Comparison of ENCODE assay signal across 25 mouse cellular contexts in the genomic region with DNA sequence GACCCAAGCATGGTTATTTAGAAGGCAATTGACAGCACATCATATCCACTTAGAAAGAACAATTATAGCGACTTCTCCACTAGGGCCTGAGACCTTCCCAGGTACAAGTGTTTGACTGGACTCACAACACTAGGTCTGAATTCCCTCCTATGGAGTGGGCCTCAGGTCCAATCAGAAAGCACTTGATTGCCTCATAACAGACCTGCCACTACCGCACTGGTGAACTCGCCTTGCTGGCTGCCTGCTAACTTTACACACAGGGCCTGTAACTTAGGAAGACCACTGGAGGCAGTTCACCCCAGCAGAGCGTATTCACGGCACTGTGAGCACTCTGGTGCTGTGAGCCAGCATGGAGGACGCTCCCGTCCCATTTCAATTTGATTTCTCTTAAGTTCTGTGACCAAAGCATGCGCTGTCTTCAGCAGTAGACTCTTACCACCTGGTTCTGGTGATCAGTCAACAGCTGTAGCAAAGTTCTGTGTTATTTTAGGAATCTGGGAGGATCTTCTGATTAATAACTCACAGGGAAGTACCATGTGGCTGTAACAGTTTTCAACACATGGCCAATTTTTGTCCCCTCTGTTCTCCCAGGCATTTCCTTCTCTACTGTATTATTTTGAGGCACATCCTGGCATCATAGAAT. TPM values are rescaled to one million over a fixed set of nuclear protein-coding genes. Genes with fewer than 3 reads are reported as not detected.
DNase-seq lines count a peak whose midpoint lies in the region; ATAC-seq lines count a peak whose summit lies in the region.
"Had no signal": no experiment of that assay in that cellular context is flagged by ENCODE, and none has a peak within 500 bp of the region (broad histone marks: within the 10 kb centered on the region; RNA-seq: fewer than 3 reads in every experiment).

No protein-coding gene starts in this region.

- peak; percentile 30 for DNase-seq in 416B (ENCODE audit: low read depth)
- DNase-seq in ES-CJ7 (ENCODE audit: low read depth, low spot score) = peak; percentile 42
- no peak for DNase-seq in adrenal gland, adult 18-20 months (ENCODE audit: low spot score in 2 of 2)
- DNase-seq in layer of hippocampus, postnatal 10 days (ENCODE audit: low spot score in 2 of 2) = no peak
- DNase-seq: adrenal gland, adult 8-10 months; B cell, adult 2 months; cerebellum, adult 9-10 months; cerebellum, postnatal 36 days; gastrocnemius, adult 2 months; heart, postnatal 14 days; kidney, postnatal 14 days; liver, embryonic 13.5 days; lung, postnatal 36 days; retina, postnatal 1 day; right cerebral cortex, postnatal 14 days; thymus, postnatal 14 days had no signal

- no peak overlapping the region for H3K4me3 ChIP-seq in liver, embryonic 15.5 days (replicated peaks)
- no peak overlapping the region for H3K4me3 ChIP-seq in liver, embryonic 12.5 days
- H3K4me3 ChIP-seq: gastrocnemius, adult 2 months; left cerebral cortex, adult 2 months; limb, embryonic 12.5 days; liver, embryonic 13.5 days; lung, embryonic 15.5 days; midbrain, embryonic 13.5 days had no signal

- H3K27me3 ChIP-seq in liver, embryonic 15.5 days = no peaks in the 10 kb centered on the region
- H3K27me3 ChIP-seq in liver, embryonic 12.5 days (replicated peaks) = no peaks in the 10 kb centered on the region
- H3K27me3 ChIP-seq: limb, embryonic 12.5 days; liver, embryonic 13.5 days; lung, embryonic 15.5 days; midbrain, embryonic 13.5 days had no signal

- 72% methylated on average over 8 of the region's 8 CpGs for WGBS in liver, embryonic 15.5 days (ENCODE audit: insufficient replicate concordance)
- WGBS in liver, embryonic 12.5 days (ENCODE audit: insufficient replicate concordance) = 68% methylated on average over 8 of the region's 8 CpGs

- peaks cover 36% of the 10 kb centered on the region for H3K4me1 ChIP-seq in liver, embryonic 15.5 days (replicated peaks)
- H3K4me1 ChIP-seq in liver, embryonic 12.5 days = peaks cover 40% of the 10 kb centered on the region
- H3K4me1 ChIP-seq: midbrain, embryonic 13.5 days had no signal

- H3K9ac ChIP-seq in liver, embryonic 15.5 days = no peak overlapping the region
- H3K9ac ChIP-seq in liver, embryonic 12.5 days = no peak overlapping the region
- H3K9ac ChIP-seq: limb, embryonic 12.5 days; liver, embryonic 13.5 days; lung, embryonic 15.5 days; midbrain, embryonic 13.5 days had no signal

- 0 out of 2 replicates have a peak, but pooled peaks have one; percentile 9 for ATAC-seq in liver, embryonic 15.5 days (ENCODE audit: insufficient read depth)
- ATAC-seq in liver, embryonic 12.5 days = no peak
- ATAC-seq in granulocyte monocyte progenitor cell, adult 5-6 weeks (replicated peaks; ENCODE audit: poor library complexity, severe bottlenecking) = peak; percentile 18
- ATAC-seq: forebrain, embryonic 16.5 days; hindbrain, embryonic 16.5 days; midbrain, embryonic 13.5 days had no signal

- H3K9me3 ChIP-seq in liver, embryonic 15.5 days (replicated peaks) = no peaks in the 10 kb centered on the region
- no peaks in the 10 kb centered on the region for H3K9me3 ChIP-seq in liver, embryonic 12.5 days (replicated peaks)
- H3K9me3 ChIP-seq: limb, embryonic 12.5 days; liver, embryonic 13.5 days; lung, embryonic 15.5 days; midbrain, embryonic 13.5 days had no signal

- H3K27ac ChIP-seq in liver, embryonic 15.5 days (replicated peaks) = no peak overlapping the region
- H3K27ac ChIP-seq in liver, embryonic 12.5 days = no peak overlapping the region
- H3K27ac ChIP-seq: gastrocnemius, adult 2 months; left cerebral cortex, adult 2 months; limb, embryonic 12.5 days; liver, embryonic 13.5 days; lung, embryonic 15.5 days; midbrain, embryonic 13.5 days had no signal

- H3K4me2 ChIP-seq in liver, embryonic 15.5 days = no peak overlapping the region
- no peak overlapping the region for H3K4me2 ChIP-seq in liver, embryonic 12.5 days
- H3K4me2 ChIP-seq: limb, embryonic 12.5 days; liver, embryonic 13.5 days; lung, embryonic 15.5 days; midbrain, embryonic 13.5 days had no signal

- H3K36me3 ChIP-seq in liver, embryonic 15.5 days (replicated peaks) = no peaks in the 10 kb centered on the region
- H3K36me3 ChIP-seq in liver, embryonic 12.5 days = no peaks in the 10 kb centered on the region
- H3K36me3 ChIP-seq: limb, embryonic 12.5 days; liver, embryonic 13.5 days; lung, embryonic 15.5 days; midbrain, embryonic 13.5 days had no signal

RNA-seq across cellular contexts. Expression of a gene that starts 24.8 kb away (rescaled TPM):
- 31.4 and 31.6 TPM in 2 replicates for polyA plus RNA-seq in liver, embryonic 15.5 days (2015; fragmentation: Nextera tagmentation; extraction: Ambion mirVana)
- 59.1 and 60.2 TPM in 2 replicates for polyA plus RNA-seq in liver, embryonic 12.5 days (2016; fragmentation: Nextera tagmentation; extraction: Ambion mirVana)
- 61.4 and 63.9 TPM in 2 replicates for total RNA-seq in granulocyte monocyte progenitor cell, adult 5-6 weeks (2014; fragmentation: Nextera tagmentation)
- 96.3 and 105 TPM in 2 replicates for total RNA-seq in granulocyte monocyte progenitor cell, adult 5-6 weeks (2017)
- 10 to 100 TPM; 79.8 to 87.8 TPM for total RNA-seq in adrenal gland, adult 18-20 months (2021)
- total RNA-seq in layer of hippocampus, postnatal 10 days (2021) = 100 to 1,000 TPM; 139 to 140 TPM

Comparison
In these comparisons a context has a peak if more than half of its experiments do, and no peak if none do; other contexts are left out.
1. DNase-seq: peak in 416B (single experiment) and ES-CJ7 (single experiment); none in adrenal gland, adult 18-20 months (0 of 2) and layer of hippocampus, postnatal 10 days (0 of 2).